Mouse (Mus musculus) inflammation-experienced regulatory T-cells (primary cell): Measurements from ENCODE around the gene Olfr291. TPM values are rescaled to one million over a fixed set of nuclear protein-coding genes. Genes with fewer than 3 reads are reported as not detected.

Experiments used
- polyA plus RNA-seq, 2 experiments: library from polyadenylated mRNA; unstranded; fragments of 100-300 nt; shearing (Covaris generic); gene quantifications; one replicate each; pipeline ENCODE4 v1.2.1; 2017

The Olfr291 gene
- polyA plus RNA-seq: not detected

DNA sequence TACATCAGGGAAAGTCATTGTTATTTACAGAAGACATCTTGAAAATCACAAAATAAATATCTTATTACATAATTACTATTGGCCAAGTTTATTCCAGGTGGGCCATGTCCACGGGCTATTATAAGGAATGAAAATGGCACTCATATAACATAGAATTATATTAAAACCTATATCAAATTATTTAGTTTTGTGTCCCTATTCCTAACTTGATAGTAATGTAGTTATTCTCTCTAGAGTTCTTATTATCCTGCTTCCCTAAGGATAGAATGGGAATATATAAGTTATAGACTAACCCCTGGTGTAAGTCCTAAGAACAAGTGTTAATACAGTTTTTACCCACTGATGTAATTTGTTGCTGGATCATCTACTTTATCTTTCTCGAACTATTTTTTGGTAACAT is at the start of gene Olfr291:
Gene Olfr291, plus strand, starts transcription at position 301 of the 400 bp plus-strand sequence.

Other genes starting within 250 kb of the Olfr291 start
- gene Fah, start 246.8 kb upstream of the Olfr291 start, polyA plus RNA-seq: 10 to 100 TPM in 1 of 2 experiments, 1 to 10 TPM in 1; 5.7 to 12.3 TPM
- 100 to 1,000 TPM; 187 to 227 TPM for gene Zfand6, start 163.6 kb upstream of the Olfr291 start, polyA plus RNA-seq
- under 1 TPM; 0.12 to 0.22 TPM for gene Vmn2r65, start 110.6 kb downstream of the Olfr291 start, polyA plus RNA-seq
- under 1 TPM; 0.04 to 0.08 TPM for gene Vmn2r66, start 158.7 kb downstream of the Olfr291 start, polyA plus RNA-seq